Mouse (Mus musculus) neural tube, embryonic 14.5 days (tissue): ENCODE data around the gene Hbb-bh1. TPM values are rescaled to one million over a fixed set of nuclear protein-coding genes. Genes with fewer than 3 reads are reported as not detected.

Source experiments
- ATAC-seq: fragments of 200-750 bp; cut with Nextera tagmentation; 2 replicates; pipeline ENCODE4 v1.8.0; 2017; ENCODE audit warnings: low read depth, mild to moderate bottlenecking, moderate TSS enrichment, moderate library complexity
- H3K27ac ChIP-seq: fragments of 300-500 bp; sonication (generic); 2 replicates; pipeline ENCODE4 v1.5.1; 2014; ENCODE audit warnings: low read depth, mild to moderate bottlenecking, control low read depth, low read length, moderate library complexity, mixed read lengths
- H3K27me3 ChIP-seq: fragments of 300-500 bp; sonication (generic); 2 replicates; pipeline ENCODE4 v1.6.1; 2014; ENCODE audit warnings: low read length; ENCODE audit not compliant: control insufficient read depth, insufficient read depth
- H3K36me3 ChIP-seq: fragments of 300-500 bp; sonication (generic); 2 replicates; pipeline ENCODE4 v1.6.1; 2014; ENCODE audit warnings: low read length, mixed read lengths; ENCODE audit not compliant: control insufficient read depth, insufficient read depth
- H3K4me1 ChIP-seq: fragments of 300-500 bp; sonication (generic); 2 replicates; pipeline ENCODE4 v1.6.1; 2014; ENCODE audit warnings: low read length; ENCODE audit not compliant: control insufficient read depth, insufficient read depth
- H3K4me2 ChIP-seq: fragments of 300-500 bp; sonication (generic); 2 replicates; pipeline ENCODE4 v1.6.1; 2014; ENCODE audit warnings: mild to moderate bottlenecking, low read depth, low read length, control low read depth
- H3K4me3 ChIP-seq: fragments of 300-500 bp; sonication (generic); 2 replicates; pipeline ENCODE4 v1.5.1; 2014; ENCODE audit warnings: low read depth, low read length, control low read depth, mixed read lengths
- H3K9ac ChIP-seq: fragments of 300-500 bp; sonication (generic); replicated peaks from 2 replicates; pipeline ENCODE4 v1.6.1; 2014; ENCODE audit warnings: low read depth, mild to moderate bottlenecking, control low read depth, low read length, mixed read lengths
- H3K9me3 ChIP-seq: fragments of 300-500 bp; sonication (generic); 2 replicates; pipeline ENCODE4 v1.6.1; 2016; ENCODE audit warnings: low read length; ENCODE audit not compliant: control insufficient read depth
- WGBS: fragments of 180-500 bp; shearing (Covaris S2); extraction: QIAGEN DNeasy Blood & Tissue Kit; methylation state at CpG from one replicate; pipeline ENCODE4 v1.1.7; 2014; 5-methylcytosine and 5-hydroxymethylcytosine counted together
- polyA plus RNA-seq: library from polyadenylated mRNA; unstranded; fragments of >200 nt; fragmentation: Nextera tagmentation; extraction: Ambion mirVana; gene quantifications from 2 replicates; pipeline ENCODE4 v1.2.1, GENCODE M21; 2014

Gene Hbb-bh1
- 1.5 and 5.1 TPM in 2 replicates for polyA plus RNA-seq

DNA sequence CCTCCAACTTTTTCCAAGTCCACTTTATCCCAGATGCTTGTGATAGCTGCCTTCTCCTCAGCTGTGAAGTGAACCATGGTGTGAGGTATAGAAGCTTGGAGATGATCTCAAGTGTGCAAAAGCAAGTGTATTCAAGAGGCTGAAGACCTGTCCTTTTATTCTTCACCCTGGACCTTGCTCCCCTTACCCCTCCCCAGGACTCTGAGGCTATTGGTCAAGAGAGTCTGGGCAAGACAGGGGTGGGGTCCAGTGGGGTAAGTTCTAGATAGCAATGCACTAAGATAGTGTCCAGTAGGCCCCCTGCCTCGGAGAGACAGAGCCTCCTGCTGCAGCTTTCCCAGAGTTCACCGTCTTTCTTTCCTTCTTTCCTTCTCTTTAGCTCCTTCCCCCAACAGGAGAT, at the start of gene Hbb-bh1:
TSS of gene Hbb-bh1 (minus strand) at position 131 of the 400 bp plus-strand sequence.
- no peaks in the 10 kb centered on the region for H3K4me1 ChIP-seq
- no peaks in the 10 kb centered on the region for H3K36me3 ChIP-seq
- no peak within 1 kb of the TSS for H3K9ac ChIP-seq
- no peak within 1 kb of the TSS for H3K4me2 ChIP-seq
- no peaks in the 10 kb centered on the region for H3K27me3 ChIP-seq
- ATAC-seq = no peak
- no peaks in the 10 kb centered on the region for H3K9me3 ChIP-seq
- 94% methylated on average over 2 of the region's 2 CpGs for WGBS
- no peak within 1 kb of the TSS for H3K4me3 ChIP-seq
- H3K27ac ChIP-seq = no peak within 1 kb of the TSS

- Histone ChIP-seq H3K4me2 (no peak within 1 kb of the TSS), H3K9me3 (no peaks in the 10 kb centered on the region), H3K27me3 (no peaks in the 10 kb centered on the region), H3K27ac (no peak within 1 kb of the TSS), H3K4me1 (no peaks in the 10 kb centered on the region), H3K9ac (no peak within 1 kb of the TSS), H3K4me3 (no peak within 1 kb of the TSS), H3K36me3 (no peaks in the 10 kb centered on the region)
- no peak for ATAC-seq
These were observed 43.2 kb upstream of the Hbb-bh1 start, which contains the start of gene Olfr66 for GRCm38 (mm10) chr7:103886152-103886551. Olfr66 (minus strand) TSS chr7:103886252.

- ATAC-seq = no peak
- WGBS = 93% methylated on average over 2 of the region's 2 CpGs
- H3K4me2 ChIP-seq = no peak overlapping the region
These were observed 34.1 kb upstream of the Hbb-bh1 start for GRCm38 (mm10) chr7:103877093-103877492.

GRCm38 (mm10) chr7:103874451-103874850, 31.5 kb upstream of the Hbb-bh1 start:
- ATAC-seq = no peak
- no peak overlapping the region for H3K4me2 ChIP-seq
- 63% methylated on average over 5 of the region's 5 CpGs for WGBS
- no peaks in the 10 kb centered on the region for H3K4me1 ChIP-seq
- H3K27ac ChIP-seq = no peak overlapping the region
- H3K9me3 ChIP-seq = no peaks in the 10 kb centered on the region
- no peak overlapping the region for H3K9ac ChIP-seq
- H3K27me3 ChIP-seq = no peaks in the 10 kb centered on the region
- no peak overlapping the region for H3K4me3 ChIP-seq
- H3K36me3 ChIP-seq = no peaks in the 10 kb centered on the region

More at GRCm38 (mm10) chr7:103877093-103877492, 34.1 kb upstream of the Hbb-bh1 start:
- H3K9ac ChIP-seq = no peak overlapping the region
- no peak overlapping the region for H3K27ac ChIP-seq
- no peaks in the 10 kb centered on the region for H3K36me3 ChIP-seq
- H3K9me3 ChIP-seq = no peaks in the 10 kb centered on the region
- H3K4me3 ChIP-seq = no peak overlapping the region
- H3K27me3 ChIP-seq = no peaks in the 10 kb centered on the region
- H3K4me1 ChIP-seq = no peaks in the 10 kb centered on the region

DNA sequence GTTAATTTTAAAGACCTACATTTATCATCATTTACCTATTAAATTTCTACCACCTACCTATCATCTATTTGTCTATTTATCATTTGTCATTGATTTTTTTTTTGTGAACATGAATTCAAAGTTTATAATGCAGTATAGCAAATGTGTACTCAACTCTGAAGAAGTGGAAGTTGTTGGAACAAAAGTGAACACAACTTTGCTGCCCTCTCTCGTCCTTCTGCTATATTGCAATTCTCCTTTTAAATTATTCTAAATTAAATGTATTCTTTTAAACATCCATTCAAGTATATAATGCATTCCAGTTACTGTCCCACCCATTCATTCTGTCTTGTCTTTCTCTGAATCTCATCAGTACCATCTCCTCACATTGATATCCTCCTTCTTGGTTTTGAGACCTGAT, 30.1 kb upstream of the Hbb-bh1 start:
- H3K4me1 ChIP-seq = no peaks in the 10 kb centered on the region
- H3K4me2 ChIP-seq = no peak overlapping the region
- no peaks in the 10 kb centered on the region for H3K27me3 ChIP-seq
- H3K27ac ChIP-seq = no peak overlapping the region
- H3K9me3 ChIP-seq = no peaks in the 10 kb centered on the region
- H3K9ac ChIP-seq = no peak overlapping the region
- no peak for ATAC-seq
- WGBS = 7% methylated on average over 1 of the region's 1 CpGs
- no peak overlapping the region for H3K4me3 ChIP-seq
- no peaks in the 10 kb centered on the region for H3K36me3 ChIP-seq

DNA sequence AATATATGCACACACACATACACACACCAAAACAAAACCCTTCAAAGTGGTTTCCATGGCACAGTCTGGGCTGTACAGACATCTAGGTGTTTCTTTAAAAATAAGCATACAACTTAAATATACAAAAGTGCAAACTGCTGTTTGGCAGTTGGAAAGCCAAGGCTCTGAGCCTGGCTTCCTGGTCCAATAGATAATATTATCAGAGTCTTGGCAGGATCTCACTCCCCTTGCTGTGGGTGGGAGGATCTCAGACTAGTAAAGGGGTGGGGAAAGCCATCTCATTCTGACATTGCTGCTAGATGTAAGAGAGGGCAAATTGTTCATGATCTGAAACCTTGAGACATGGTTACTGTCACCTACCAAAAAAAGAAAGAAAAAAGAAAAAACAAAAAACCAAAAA, 27.7 kb upstream of the Hbb-bh1 start:
- H3K36me3 ChIP-seq = no peaks in the 10 kb centered on the region

GRCm38 (mm10) chr7:103865716-103866115, 22.8 kb upstream of the Hbb-bh1 start:
- Histone ChIP-seq H3K27ac (no peak overlapping the region), H3K36me3 (no peaks in the 10 kb centered on the region), H3K4me1 (no peaks in the 10 kb centered on the region), H3K9me3 (no peaks in the 10 kb centered on the region), H3K27me3 (no peaks in the 10 kb centered on the region), H3K4me3 (no peak overlapping the region), H3K4me2 (no peak overlapping the region), H3K9ac (no peak overlapping the region)
- ATAC-seq = no peak

More for the DNA sequence above, 27.7 kb upstream of the Hbb-bh1 start:
- ATAC-seq = no peak
- no peaks in the 10 kb centered on the region for H3K4me1 ChIP-seq
- no peak overlapping the region for H3K4me3 ChIP-seq
- H3K9me3 ChIP-seq = no peaks in the 10 kb centered on the region
- H3K27ac ChIP-seq = no peak overlapping the region
- no peak overlapping the region for H3K4me2 ChIP-seq
- no peak overlapping the region for H3K9ac ChIP-seq
- no peaks in the 10 kb centered on the region for H3K27me3 ChIP-seq

DNA sequence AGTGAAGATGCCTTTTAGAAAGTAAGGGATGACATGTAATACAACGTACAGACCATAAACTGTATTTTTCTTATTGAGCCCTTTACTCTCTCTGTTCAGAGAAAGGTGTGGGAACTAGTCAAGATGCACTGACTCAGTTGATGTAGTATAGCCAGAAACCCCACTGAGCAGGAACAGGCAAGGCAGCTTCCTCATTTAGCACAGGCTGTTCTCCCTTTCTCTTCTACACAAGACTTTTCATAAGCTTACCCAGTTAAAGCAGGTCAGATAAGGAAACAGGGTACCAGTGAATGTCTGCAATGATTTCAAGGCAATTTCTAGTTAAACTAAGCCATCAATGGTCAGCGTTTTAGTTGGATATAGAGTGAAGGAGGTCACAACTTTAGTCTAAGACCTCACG, 18.6 kb upstream of the Hbb-bh1 start:
- no peak for ATAC-seq
- WGBS = 89% methylated on average over 3 of the region's 3 CpGs
- H3K36me3 ChIP-seq = no peaks in the 10 kb centered on the region
- H3K27ac ChIP-seq = no peak overlapping the region
- H3K27me3 ChIP-seq = no peaks in the 10 kb centered on the region
- no peaks in the 10 kb centered on the region for H3K4me1 ChIP-seq
- H3K9ac ChIP-seq = no peak overlapping the region
- H3K4me2 ChIP-seq = no peak overlapping the region
- no peaks in the 10 kb centered on the region for H3K9me3 ChIP-seq
- no peak overlapping the region for H3K4me3 ChIP-seq

DNA sequence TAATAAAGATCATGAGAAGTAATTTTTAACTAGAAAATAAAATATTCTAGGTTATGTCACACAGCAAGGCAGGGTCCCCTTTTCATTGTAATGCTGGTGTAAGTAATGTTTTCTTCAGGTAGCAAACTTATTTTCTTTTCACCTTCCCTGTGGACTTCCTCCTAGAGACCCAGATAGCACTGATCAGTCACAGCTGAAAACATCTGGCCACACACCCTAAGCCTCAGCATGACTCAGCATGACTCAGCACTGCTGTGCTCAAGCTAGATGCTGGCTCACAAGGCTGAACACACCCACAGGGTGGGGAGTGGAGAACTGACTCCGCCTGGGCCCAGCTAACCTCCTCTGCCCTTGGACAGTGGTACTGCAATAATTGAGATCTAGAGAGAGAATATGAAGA, 17.9 kb upstream of the Hbb-bh1 start:
- Histone ChIP-seq H3K9ac (no peak overlapping the region), H3K4me3 (no peak overlapping the region), H3K9me3 (no peaks in the 10 kb centered on the region), H3K4me2 (no peak overlapping the region), H3K4me1 (no peaks in the 10 kb centered on the region), H3K27me3 (no peaks in the 10 kb centered on the region), H3K36me3 (no peaks in the 10 kb centered on the region), H3K27ac (no peak overlapping the region)
- WGBS = 73% methylated on average over 1 of the region's 1 CpGs
- no peak for ATAC-seq

DNA sequence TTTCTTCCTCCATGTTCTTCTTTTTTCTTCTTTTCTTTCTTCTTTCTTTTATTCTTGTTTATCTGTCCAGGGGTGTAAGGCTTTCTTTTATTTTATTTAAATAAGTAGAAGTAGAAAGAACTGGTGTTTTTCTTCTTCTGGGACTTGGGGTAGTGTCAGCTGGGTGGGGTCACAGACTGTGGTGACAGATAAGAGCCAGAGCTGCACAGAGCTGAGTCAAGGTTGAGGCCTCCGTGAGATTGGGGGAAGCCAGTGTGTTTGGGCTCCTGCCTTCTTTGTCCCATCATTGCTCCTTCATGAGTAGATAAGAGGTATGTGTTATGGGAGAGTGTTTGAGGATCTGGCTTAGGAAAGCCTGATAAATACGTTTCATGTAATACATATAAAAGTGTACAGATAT, 16.1 kb upstream of the Hbb-bh1 start:
- Histone ChIP-seq H3K4me1 (no peaks in the 10 kb centered on the region), H3K4me3 (no peak overlapping the region), H3K4me2 (no peak overlapping the region), H3K9ac (no peak overlapping the region), H3K27ac (no peak overlapping the region), H3K27me3 (no peaks in the 10 kb centered on the region), H3K36me3 (no peaks in the 10 kb centered on the region), H3K9me3 (no peaks in the 10 kb centered on the region)
- 72% methylated on average over 2 of the region's 2 CpGs for WGBS
- ATAC-seq = no peak
